11 mouse cellular contexts compared by ENCODE assay signal in genomic region chr1:133694301-133694700, GRCm38 (mm10). TPM values are rescaled to one million over a fixed set of nuclear protein-coding genes. Genes with fewer than 3 reads are reported as not detected.
DNase-seq lines count a peak whose midpoint lies in the region; ATAC-seq and TF ChIP-seq lines count a peak whose summit lies in the region.
"Had no signal": no experiment of that assay in that cellular context is flagged by ENCODE, and none has a peak within 500 bp of the region (broad histone marks: within the 10 kb centered on the region; RNA-seq: fewer than 3 reads in every experiment).

No protein-coding gene starts in this region.

- peak; percentile 85 for ATAC-seq in intestine, postnatal 0 days
- peak; percentile 43; the same call in 1 of the 2 replicates for ATAC-seq in liver, postnatal 0 days
- no peak for ATAC-seq in hindbrain, embryonic 13.5 days (ENCODE audit: low FRiP score)
- ATAC-seq: forebrain, embryonic 14.5 days; Patski had no signal

- TF ChIP-seq CTCF in intestine, postnatal 0 days (IDR thresholded peaks at IDR 0.05; ENCODE audit: low read depth) = no peak
- TF ChIP-seq CTCF in liver, postnatal 0 days (IDR thresholded peaks at IDR 0.05; ENCODE audit: low read depth) = no peak

- no peak for TF ChIP-seq EP300 in liver, postnatal 0 days (IDR thresholded peaks at IDR 0.05; ENCODE audit: low read depth)

- H3K9me3 ChIP-seq in intestine, postnatal 0 days (ENCODE audit: control insufficient read depth) = no peaks in the 10 kb centered on the region
- no peaks in the 10 kb centered on the region for H3K9me3 ChIP-seq in liver, postnatal 0 days (ENCODE audit: low read length)
- H3K9me3 ChIP-seq in hindbrain, embryonic 13.5 days = no peaks in the 10 kb centered on the region
- H3K9me3 ChIP-seq: neural tube, embryonic 15.5 days had no signal

- H3K4me2 ChIP-seq in intestine, postnatal 0 days (replicated peaks; ENCODE audit: low read depth) = no peak overlapping the region
- H3K4me2 ChIP-seq in liver, postnatal 0 days (ENCODE audit: low read depth, low read length) = peak overlapping the region; percentile 29; the same call in 1 of the 2 replicates
- no peak overlapping the region for H3K4me2 ChIP-seq in hindbrain, embryonic 13.5 days
- H3K4me2 ChIP-seq: neural tube, embryonic 15.5 days had no signal

- no peak overlapping the region for H3K9ac ChIP-seq in intestine, postnatal 0 days (ENCODE audit: low read depth, low read length)
- H3K9ac ChIP-seq in liver, postnatal 0 days (replicated peaks) = 0 out of 2 replicates have a peak overlapping the region, but pooled peaks have one; percentile 21
- H3K9ac ChIP-seq in hindbrain, embryonic 13.5 days = no peak overlapping the region
- H3K9ac ChIP-seq: neural tube, embryonic 15.5 days had no signal

- H3K27me3 ChIP-seq in intestine, postnatal 0 days (replicated peaks; ENCODE audit: control insufficient read depth, insufficient read depth, low read length) = no peaks in the 10 kb centered on the region
- H3K27me3 ChIP-seq in liver, postnatal 0 days (ENCODE audit: insufficient read depth, low read length) = no peaks in the 10 kb centered on the region
- H3K27me3 ChIP-seq in hindbrain, embryonic 13.5 days = no peaks in the 10 kb centered on the region
- H3K27me3 ChIP-seq: neural tube, embryonic 15.5 days; Patski had no signal

- H3K36me3 ChIP-seq in intestine, postnatal 0 days (ENCODE audit: control insufficient read depth, insufficient read depth) = no peaks in the 10 kb centered on the region
- H3K36me3 ChIP-seq in liver, postnatal 0 days (replicated peaks; ENCODE audit: insufficient read depth, low read length) = no peaks in the 10 kb centered on the region
- no peaks in the 10 kb centered on the region for H3K36me3 ChIP-seq in hindbrain, embryonic 13.5 days
- H3K36me3 ChIP-seq: neural tube, embryonic 15.5 days had no signal

- no peak overlapping the region for H3K4me3 ChIP-seq in intestine, postnatal 0 days (ENCODE audit: low read depth, low read length)
- no peak overlapping the region for H3K4me3 ChIP-seq in liver, postnatal 0 days (ENCODE audit: low read depth, low read length)
- no peak overlapping the region for H3K4me3 ChIP-seq in hindbrain, embryonic 13.5 days
- H3K4me3 ChIP-seq: neural tube, embryonic 15.5 days had no signal

- 4% methylated on average over 1 of the region's 1 CpGs for WGBS in intestine, postnatal 0 days
- WGBS in liver, postnatal 0 days (ENCODE audit: insufficient replicate concordance) = 29% methylated on average over 1 of the region's 1 CpGs
- whole genome bisulfite sequencing in hindbrain, embryonic 13.5 days = 0% methylated on average over 1 of the region's 1 CpGs

- H3K4me1 ChIP-seq in intestine, postnatal 0 days (replicated peaks; ENCODE audit: control insufficient read depth, insufficient read depth, low read length) = peaks cover 13% of the 10 kb centered on the region
- peaks cover 36% of the 10 kb centered on the region for H3K4me1 ChIP-seq in liver, postnatal 0 days (ENCODE audit: insufficient read depth)
- H3K4me1 ChIP-seq in hindbrain, embryonic 13.5 days (replicated peaks) = peaks cover 19% of the 10 kb centered on the region
- H3K4me1 ChIP-seq: neural tube, embryonic 15.5 days had no signal

- peak; percentile 41 for DNase-seq in kidney, adult 11 months
- DNase-seq in kidney, adult 18-20 months = no peak
- peak; percentile 84 for DNase-seq in WW6 (ENCODE audit: low read depth, low spot score)
- no peak for DNase-seq in liver, postnatal 0 days
- DNase-seq in ovary, postnatal 10 days (ENCODE audit: low spot score) = no peak
- no peak for DNase-seq in T-cell, adult 2 months (ENCODE audit: low spot score)

- peak overlapping the region; percentile 35; the same call in 1 of the 2 replicates for H3K27ac ChIP-seq in intestine, postnatal 0 days (ENCODE audit: low read depth, low read length)
- peak overlapping the region; percentile 72 for H3K27ac ChIP-seq in liver, postnatal 0 days (ENCODE audit: low read depth)
- no peak overlapping the region for H3K27ac ChIP-seq in hindbrain, embryonic 13.5 days
- H3K27ac ChIP-seq: neural tube, embryonic 15.5 days had no signal

RNA-seq across cellular contexts. Expression of gene Lax1, which starts 4.4 kb away (rescaled TPM):
- polyA plus RNA-seq in intestine, postnatal 0 days (2015; fragmentation: Nextera tagmentation; extraction: Ambion mirVana) = 0.38 and 0.47 TPM in 2 replicates
- polyA plus RNA-seq in liver, postnatal 0 days (2015; fragmentation: Nextera tagmentation; extraction: Ambion mirVana) = 0.66 and 1.1 TPM in 2 replicates
- polyA plus RNA-seq in hindbrain, embryonic 13.5 days (2015; fragmentation: Nextera tagmentation; extraction: Ambion mirVana) = 0.10 and 0.16 TPM in 2 replicates
- polyA plus RNA-seq: forebrain, embryonic 14.5 days had no signal

RNA-seq across cellular contexts. Expression of gene Gm38394, which starts 33.2 kb away (rescaled TPM):
- polyA plus RNA-seq in intestine, postnatal 0 days (2015; fragmentation: Nextera tagmentation; extraction: Ambion mirVana) = 1.9 and 2.5 TPM in 2 replicates
- polyA plus RNA-seq in liver, postnatal 0 days (2015; fragmentation: Nextera tagmentation; extraction: Ambion mirVana) = 1.0 and 1.3 TPM in 2 replicates
- polyA plus RNA-seq in hindbrain, embryonic 13.5 days (2015; fragmentation: Nextera tagmentation; extraction: Ambion mirVana) = 3.7 TPM in 2 replicates

RNA-seq across cellular contexts. Expression of gene Zbed6, which starts 33.6 kb away (rescaled TPM):
- 0.90 and 0.93 TPM in 2 replicates for polyA plus RNA-seq in intestine, postnatal 0 days (2015; fragmentation: Nextera tagmentation; extraction: Ambion mirVana)
- 0.08 and 0.09 TPM in 2 replicates for polyA plus RNA-seq in liver, postnatal 0 days (2015; fragmentation: Nextera tagmentation; extraction: Ambion mirVana)
- not detected in 2 replicates for polyA plus RNA-seq in hindbrain, embryonic 13.5 days (2015; fragmentation: Nextera tagmentation; extraction: Ambion mirVana)
- polyA plus RNA-seq: forebrain, embryonic 14.5 days; neural tube, embryonic 15.5 days had no signal

Comparison
In these comparisons a context has a peak if more than half of its experiments do, and no peak if none do; other contexts are left out.
1. DNase-seq: peak in kidney, adult 11 months (single experiment) and WW6 (single experiment); none in kidney, adult 18-20 months (single experiment), liver, postnatal 0 days (single experiment), ovary, postnatal 10 days (single experiment) and T-cell, adult 2 months (single experiment).